Mouse (Mus musculus): ENCODE results near the gene Dis3l2. TPM values are rescaled to one million over a fixed set of nuclear protein-coding genes. Genes with fewer than 3 reads are reported as not detected.
A peak's percentile ranks its signal among the peaks of the same experiment; 100 is the strongest.

Dis3l2 gene
- polyA plus RNA-seq (2016; fragmentation: Nextera tagmentation; extraction: Ambion mirVana): 32.1 and 34.3 TPM in 2 replicates

GRCm38 (mm10) chr1:86703300-86703964 is at the start of gene Dis3l2:
Dis3l2 (plus strand) TSS chr1:86703808.
- peak within 1 kb of the TSS; percentile 96 for H3K27ac ChIP-seq (replicated peaks)
- H3K36me3 ChIP-seq (replicated peaks): no peaks in the 10 kb centered on the region
- WGBS: 2% methylated on average over 54 of the region's 54 CpGs
- H3K4me3 ChIP-seq: peak within 1 kb of the TSS; percentile 93
- no peaks in the 10 kb centered on the region for H3K27me3 ChIP-seq (replicated peaks; ENCODE audit: low read depth, poor library complexity, severe bottlenecking)
- H3K9me3 ChIP-seq: no peaks in the 10 kb centered on the region
- H3K4me1 ChIP-seq: peaks cover 28% of the 10 kb centered on the region
- peak; percentile 93 for DNase-seq (ENCODE audit: low spot score)

- no peak for DNase-seq (ENCODE audit: low spot score)
- peaks cover 6% of the 10 kb centered on the region; the same call in 1 of the 2 replicates for H3K4me1 ChIP-seq
- no peak overlapping the region for H3K27ac ChIP-seq (replicated peaks)
- H3K9me3 ChIP-seq: no peaks in the 10 kb centered on the region
- WGBS: 90% methylated on average over 5 of the region's 5 CpGs
- no peaks in the 10 kb centered on the region for H3K27me3 ChIP-seq (replicated peaks; ENCODE audit: low read depth, poor library complexity, severe bottlenecking)
- H3K4me3 ChIP-seq: no peak overlapping the region
- H3K36me3 ChIP-seq (replicated peaks): no peaks in the 10 kb centered on the region
Measured at GRCm38 (mm10) chr1:86657071-86657470, 46.5 kb upstream of the Dis3l2 start.

GRCm38 (mm10) chr1:86665091-86665490 is 38.5 kb upstream of the Dis3l2 start:
- Histone ChIP-seq H3K27ac (replicated peaks) (no peak overlapping the region), H3K27me3 (replicated peaks; ENCODE audit: low read depth, poor library complexity, severe bottlenecking) (peaks cover 35% of the 10 kb centered on the region)
- WGBS: 76% methylated on average over 2 of the region's 2 CpGs

GRCm38 (mm10) chr1:86669552-86670273 is 33.9 kb upstream of the Dis3l2 start:
- DNase-seq (ENCODE audit: low spot score): peak; percentile 79
- Histone ChIP-seq H3K27ac (replicated peaks) (peak overlapping the region; percentile 31; the same call in 1 of the 2 replicates), H3K4me1 (peaks cover 16% of the 10 kb centered on the region), H3K36me3 (replicated peaks) (no peaks in the 10 kb centered on the region), H3K27me3 (replicated peaks; ENCODE audit: low read depth, poor library complexity, severe bottlenecking) (peaks cover 69% of the 10 kb centered on the region), H3K4me3 (peak overlapping the region; percentile 64), H3K9me3 (no peaks in the 10 kb centered on the region)
- 1% methylated on average over 44 of the region's 44 CpGs for WGBS

More at GRCm38 (mm10) chr1:86665091-86665490, 38.5 kb upstream of the Dis3l2 start:
- Histone ChIP-seq H3K4me1 (peaks cover 6% of the 10 kb centered on the region), H3K36me3 (replicated peaks) (no peaks in the 10 kb centered on the region), H3K9me3 (no peaks in the 10 kb centered on the region), H3K4me3 (no peak overlapping the region)
- DNase-seq (ENCODE audit: low spot score): no peak

- peak within 1 kb of the TSS; percentile 69 for H3K27ac ChIP-seq (replicated peaks)
- 3% methylated on average over 59 of the region's 59 CpGs for WGBS
Measured at GRCm38 (mm10) chr1:86670279-86671038, 33.1 kb upstream of the Dis3l2 start, which contains the start of gene Nppc. Nppc (minus strand) TSS chr1:86670571.

GRCm38 (mm10) chr1:86674385-86674784 is 29.2 kb upstream of the Dis3l2 start:
- Histone ChIP-seq H3K36me3 (replicated peaks) (no peaks in the 10 kb centered on the region), H3K4me1 (peaks cover 16% of the 10 kb centered on the region), H3K27ac (replicated peaks) (no peak overlapping the region), H3K9me3 (no peaks in the 10 kb centered on the region), H3K27me3 (replicated peaks; ENCODE audit: low read depth, poor library complexity, severe bottlenecking) (peaks cover 52% of the 10 kb centered on the region), H3K4me3 (no peak overlapping the region)
- 73% methylated on average over 9 of the region's 9 CpGs for WGBS
- peak; percentile 8 for DNase-seq (ENCODE audit: low spot score)

More at GRCm38 (mm10) chr1:86670279-86671038, 33.1 kb upstream of the Dis3l2 start, which contains the start of gene Nppc:
- Histone ChIP-seq H3K4me3 (peak within 1 kb of the TSS; percentile 64), H3K4me1 (peaks cover 16% of the 10 kb centered on the region), H3K27me3 (replicated peaks; ENCODE audit: low read depth, poor library complexity, severe bottlenecking) (peaks cover 76% of the 10 kb centered on the region), H3K36me3 (replicated peaks) (no peaks in the 10 kb centered on the region), H3K9me3 (no peaks in the 10 kb centered on the region)
- DNase-seq (ENCODE audit: low spot score): peak; percentile 85

- 80% methylated on average over 12 of the region's 12 CpGs for WGBS
- peak; percentile 6 for DNase-seq (ENCODE audit: low spot score)
- Histone ChIP-seq H3K36me3 (replicated peaks) (no peaks in the 10 kb centered on the region), H3K4me1 (peaks cover 9% of the 10 kb centered on the region), H3K4me3 (no peak overlapping the region), H3K9me3 (no peaks in the 10 kb centered on the region), H3K27me3 (replicated peaks; ENCODE audit: low read depth, poor library complexity, severe bottlenecking) (peaks cover 45% of the 10 kb centered on the region), H3K27ac (replicated peaks) (no peak overlapping the region)
Measured at GRCm38 (mm10) chr1:86675126-86675525, 28.5 kb upstream of the Dis3l2 start.

- H3K27ac ChIP-seq (replicated peaks): no peak overlapping the region
- DNase-seq (ENCODE audit: low spot score): no peak
- peaks cover 20% of the 10 kb centered on the region for H3K27me3 ChIP-seq (replicated peaks; ENCODE audit: low read depth, poor library complexity, severe bottlenecking)
- H3K4me3 ChIP-seq: no peak overlapping the region
- H3K36me3 ChIP-seq (replicated peaks): no peaks in the 10 kb centered on the region
- no peaks in the 10 kb centered on the region for H3K9me3 ChIP-seq
- no peaks in the 10 kb centered on the region for H3K4me1 ChIP-seq
- 90% methylated on average over 3 of the region's 3 CpGs for WGBS
Measured at GRCm38 (mm10) chr1:86677624-86678023, 26.0 kb upstream of the Dis3l2 start.

- no peaks in the 10 kb centered on the region for H3K9me3 ChIP-seq
- H3K27me3 ChIP-seq (replicated peaks; ENCODE audit: low read depth, poor library complexity, severe bottlenecking): peaks cover 13% of the 10 kb centered on the region
- H3K4me1 ChIP-seq: no peaks in the 10 kb centered on the region
- no peak overlapping the region for H3K4me3 ChIP-seq
- no peaks in the 10 kb centered on the region for H3K36me3 ChIP-seq (replicated peaks)
- DNase-seq (ENCODE audit: low spot score): no peak
- WGBS: 81% methylated on average over 10 of the region's 10 CpGs
- H3K27ac ChIP-seq (replicated peaks): no peak overlapping the region
Measured at GRCm38 (mm10) chr1:86678667-86679066, 24.9 kb upstream of the Dis3l2 start.

GRCm38 (mm10) chr1:86687236-86687635 is 16.4 kb upstream of the Dis3l2 start:
- DNase-seq (ENCODE audit: low spot score): no peak
- WGBS: 78% methylated on average over 4 of the region's 4 CpGs
- Histone ChIP-seq H3K4me3 (no peak overlapping the region), H3K4me1 (no peaks in the 10 kb centered on the region), H3K27ac (replicated peaks) (no peak overlapping the region), H3K9me3 (no peaks in the 10 kb centered on the region), H3K27me3 (replicated peaks; ENCODE audit: low read depth, poor library complexity, severe bottlenecking) (no peaks in the 10 kb centered on the region), H3K36me3 (replicated peaks) (no peaks in the 10 kb centered on the region)

GRCm38 (mm10) chr1:86691027-86691426 is 12.6 kb upstream of the Dis3l2 start:
- no peaks in the 10 kb centered on the region for H3K4me1 ChIP-seq
- no peaks in the 10 kb centered on the region for H3K27me3 ChIP-seq (replicated peaks; ENCODE audit: low read depth, poor library complexity, severe bottlenecking)
- no peaks in the 10 kb centered on the region for H3K36me3 ChIP-seq (replicated peaks)
- H3K27ac ChIP-seq (replicated peaks): no peak overlapping the region
- no peaks in the 10 kb centered on the region for H3K9me3 ChIP-seq
- WGBS: 68% methylated on average over 5 of the region's 5 CpGs
- no peak for DNase-seq (ENCODE audit: low spot score)
- H3K4me3 ChIP-seq: no peak overlapping the region

GRCm38 (mm10) chr1:86696948-86697347 is 6.7 kb upstream of the Dis3l2 start:
- no peaks in the 10 kb centered on the region for H3K4me1 ChIP-seq

More at GRCm38 (mm10) chr1:86696948-86697347, 6.7 kb upstream of the Dis3l2 start:
- DNase-seq (ENCODE audit: low spot score): no peak
- no peak overlapping the region for H3K27ac ChIP-seq (replicated peaks)
- no peaks in the 10 kb centered on the region for H3K27me3 ChIP-seq (replicated peaks; ENCODE audit: low read depth, poor library complexity, severe bottlenecking)
- H3K36me3 ChIP-seq (replicated peaks): no peaks in the 10 kb centered on the region
- H3K9me3 ChIP-seq: no peaks in the 10 kb centered on the region
- no peak overlapping the region for H3K4me3 ChIP-seq
- 46% methylated on average over 7 of the region's 7 CpGs for WGBS

All from embryonic facial prominence, embryonic 10.5 days (tissue).